Mouse (Mus musculus): Measurements from ENCODE around the gene Lats2. TPM values are rescaled to one million over a fixed set of nuclear protein-coding genes. Genes with fewer than 3 reads are reported as not detected.
"Not testable (repeated sequence)": the region's sequence is repeated elsewhere in the genome, so short reads cannot be mapped to it uniquely, and the experiment has no call there.

The Lats2 gene
- polyA plus RNA-seq, 1 experiment from 2014 or later = 18.0 TPM

DNA sequence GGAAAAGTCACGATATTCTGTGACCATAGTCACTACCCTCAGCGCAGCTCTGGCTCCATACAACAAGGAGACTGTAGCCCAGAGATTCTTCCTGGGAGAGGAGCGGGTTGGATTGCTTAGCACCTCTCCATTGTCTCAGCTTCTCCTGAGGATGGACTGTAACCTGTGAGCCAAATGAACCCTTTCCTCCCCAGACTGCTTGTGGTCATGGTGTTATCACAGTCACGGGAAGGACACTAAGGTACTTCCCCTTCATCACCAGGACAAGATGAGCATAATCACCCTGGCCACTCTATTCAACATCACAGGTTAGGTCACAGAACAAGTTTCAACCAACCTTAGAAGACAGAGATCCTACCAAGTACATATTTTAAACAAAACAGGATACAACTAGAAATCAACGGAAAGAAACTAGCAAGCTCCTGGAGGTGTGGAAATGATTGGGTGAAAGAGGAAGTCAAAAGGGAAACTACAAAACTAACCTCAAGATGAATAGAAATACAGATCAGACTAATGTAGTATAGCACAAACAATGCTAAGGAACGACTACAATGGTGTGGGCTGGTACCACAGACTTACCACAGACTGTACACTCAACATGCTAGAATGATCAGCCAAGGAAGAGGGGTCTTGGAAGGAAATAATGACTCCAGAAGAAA, 14.1 kb upstream of the Lats2 start:
- ATAC-seq (ENCODE audit: insufficient read depth, low FRiP score, low TSS enrichment) (no peak), DNase-seq (ENCODE audit: low spot score) (no peak)
- Histone ChIP-seq H3K4me1 (ENCODE audit: control insufficient read depth, insufficient read depth, low read length) (no peaks in the 10 kb centered on the region), H3K4me3 (ENCODE audit: low read depth, low read length) (no peak overlapping the region), H3K9me3 (ENCODE audit: control insufficient read depth, low read length) (no peaks in the 10 kb centered on the region), H3K27ac (ENCODE audit: low read depth, low read length) (no peak overlapping the region), H3K9ac (ENCODE audit: low read length) (no peak overlapping the region), H3K4me2 (ENCODE audit: low read depth) (no peak overlapping the region), H3K27me3 (ENCODE audit: control insufficient read depth, insufficient read depth, low read length) (no peaks in the 10 kb centered on the region), H3K36me3 (ENCODE audit: control insufficient read depth, insufficient read depth, low read length) (no peaks in the 10 kb centered on the region)
- WGBS = 80% methylated on average over 6 of the region's 6 CpGs

- Histone ChIP-seq H3K36me3 (ENCODE audit: control insufficient read depth, insufficient read depth, low read length) (no peaks in the 10 kb centered on the region), H3K4me2 (ENCODE audit: low read depth) (no peak overlapping the region), H3K4me1 (ENCODE audit: control insufficient read depth, insufficient read depth, low read length) (no peaks in the 10 kb centered on the region), H3K9me3 (ENCODE audit: control insufficient read depth, low read length) (no peaks in the 10 kb centered on the region), H3K27me3 (ENCODE audit: control insufficient read depth, insufficient read depth, low read length) (no peaks in the 10 kb centered on the region), H3K9ac (ENCODE audit: low read length) (no peak overlapping the region), H3K4me3 (ENCODE audit: low read depth, low read length) (no peak overlapping the region), H3K27ac (ENCODE audit: low read depth, low read length) (no peak overlapping the region)
- no peak for ATAC-seq (ENCODE audit: insufficient read depth, low FRiP score, low TSS enrichment)
- 96% methylated on average over 5 of the region's 5 CpGs for WGBS
- DNase-seq (ENCODE audit: low spot score) = no peak
These were observed 10.9 kb upstream of the Lats2 start for GRCm38 (mm10) chr14:57769102-57769501.

DNA sequence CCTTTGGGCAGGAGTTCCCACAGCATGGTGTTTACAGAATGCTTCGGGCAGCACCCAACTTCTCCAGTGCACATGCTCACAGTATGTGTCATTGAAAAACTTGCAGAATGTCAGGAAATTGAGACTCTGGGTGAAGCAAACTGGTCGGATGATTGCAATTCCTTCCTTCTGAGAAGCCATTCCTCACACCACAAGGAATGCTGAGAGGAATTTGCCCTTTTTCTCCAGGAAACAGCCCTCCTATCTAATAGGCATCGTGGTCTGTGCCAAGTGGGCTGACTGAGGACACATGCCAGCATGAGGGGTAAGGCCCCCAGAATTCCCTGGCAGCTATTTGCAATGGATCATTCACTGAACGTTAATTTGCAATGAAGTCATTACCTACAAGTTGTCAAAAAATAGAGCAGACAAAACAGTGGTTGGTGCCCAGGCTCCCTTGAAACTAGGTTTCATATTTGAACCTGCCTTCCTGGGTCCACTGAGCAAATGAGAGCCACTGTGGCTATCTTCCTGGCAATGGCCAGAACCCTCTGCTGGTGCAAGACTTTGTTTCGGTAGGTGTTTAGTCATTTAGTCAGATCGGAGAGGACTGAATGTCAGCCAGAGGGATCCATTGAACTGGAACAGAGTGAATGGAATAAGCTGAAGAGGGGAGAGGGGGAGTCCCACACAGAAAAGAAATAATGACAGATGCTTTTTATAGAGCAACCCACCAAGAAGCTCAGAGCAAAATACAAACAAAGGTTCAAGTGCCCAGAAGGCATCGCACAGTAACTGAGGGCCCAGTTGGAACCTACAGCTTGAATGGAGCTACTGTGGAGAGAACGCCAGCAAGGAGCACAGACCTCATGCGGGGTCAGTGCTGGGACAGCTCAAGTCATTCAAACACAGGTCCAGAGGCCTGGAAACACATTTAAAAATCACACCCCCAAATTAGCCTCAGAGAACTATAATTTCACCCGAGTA, 2.5 kb upstream of the Lats2 start:
- no peaks in the 10 kb centered on the region for H3K27me3 ChIP-seq (ENCODE audit: control insufficient read depth, insufficient read depth, low read length)
- no peak overlapping the region for H3K27ac ChIP-seq (ENCODE audit: low read depth, low read length)

DNA sequence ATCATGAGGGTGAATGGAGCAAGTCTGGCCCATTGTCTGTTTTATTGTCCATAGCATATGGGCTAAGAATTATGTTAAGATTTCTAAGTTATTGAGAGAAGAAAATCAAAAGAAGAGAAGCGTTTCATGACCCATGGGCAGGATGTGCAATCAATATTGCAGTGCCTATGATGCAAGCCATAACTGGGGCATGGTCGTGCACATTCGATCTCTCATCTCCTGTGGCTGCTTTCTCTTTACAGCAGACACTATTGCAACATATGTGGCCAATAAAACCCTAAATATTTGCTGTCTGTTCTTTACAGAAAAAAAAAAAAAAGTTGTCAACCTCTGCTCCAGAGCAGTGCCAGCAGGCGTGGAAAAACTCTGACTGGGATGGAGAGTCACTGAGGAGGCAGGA, 2.1 kb downstream of the Lats2 start:
- 89% methylated on average over 4 of the region's 4 CpGs for WGBS
- H3K4me1 ChIP-seq (ENCODE audit: control insufficient read depth, insufficient read depth, low read length) = no peaks in the 10 kb centered on the region
- no peak for DNase-seq (ENCODE audit: low spot score)
- no peak for ATAC-seq (ENCODE audit: insufficient read depth, low FRiP score, low TSS enrichment)
- H3K4me3 ChIP-seq (ENCODE audit: low read depth, low read length) = no peak overlapping the region
- H3K9ac ChIP-seq (ENCODE audit: low read length) = no peak overlapping the region
- no peak overlapping the region for H3K27ac ChIP-seq (ENCODE audit: low read depth, low read length)
- no peaks in the 10 kb centered on the region for H3K9me3 ChIP-seq (ENCODE audit: control insufficient read depth, low read length)
- H3K27me3 ChIP-seq (ENCODE audit: control insufficient read depth, insufficient read depth, low read length) = no peaks in the 10 kb centered on the region
- H3K36me3 ChIP-seq (ENCODE audit: control insufficient read depth, insufficient read depth, low read length) = no peaks in the 10 kb centered on the region
- H3K4me2 ChIP-seq (ENCODE audit: low read depth) = no peak overlapping the region

More for the DNA sequence above, 2.5 kb upstream of the Lats2 start:
- ATAC-seq (ENCODE audit: insufficient read depth, low FRiP score, low TSS enrichment) = no peak
- no peak overlapping the region for H3K9ac ChIP-seq (ENCODE audit: low read length)
- no peak overlapping the region for H3K4me2 ChIP-seq (ENCODE audit: low read depth)
- no peaks in the 10 kb centered on the region for H3K4me1 ChIP-seq (ENCODE audit: control insufficient read depth, insufficient read depth, low read length)
- H3K9me3 ChIP-seq (ENCODE audit: control insufficient read depth, low read length) = no peaks in the 10 kb centered on the region
- no peak for DNase-seq (ENCODE audit: low spot score)
- WGBS = 61% methylated on average over 10 of the region's 10 CpGs
- no peak overlapping the region for H3K4me3 ChIP-seq (ENCODE audit: low read depth, low read length)
- H3K36me3 ChIP-seq (ENCODE audit: control insufficient read depth, insufficient read depth, low read length) = no peaks in the 10 kb centered on the region

GRCm38 (mm10) chr14:57755661-57756060, 2.5 kb downstream of the Lats2 start:
- H3K27ac ChIP-seq (ENCODE audit: low read depth, low read length) = no peak overlapping the region
- H3K4me3 ChIP-seq (ENCODE audit: low read depth, low read length) = no peak overlapping the region
- no peaks in the 10 kb centered on the region for H3K9me3 ChIP-seq (ENCODE audit: control insufficient read depth, low read length)
- H3K9ac ChIP-seq (ENCODE audit: low read length) = no peak overlapping the region
- H3K27me3 ChIP-seq (ENCODE audit: control insufficient read depth, insufficient read depth, low read length) = no peaks in the 10 kb centered on the region
- no peaks in the 10 kb centered on the region for H3K4me1 ChIP-seq (ENCODE audit: control insufficient read depth, insufficient read depth, low read length)
- ATAC-seq (ENCODE audit: insufficient read depth, low FRiP score, low TSS enrichment) (no peak), DNase-seq (ENCODE audit: low spot score) (no peak)
- no peak overlapping the region for H3K4me2 ChIP-seq (ENCODE audit: low read depth)
- H3K36me3 ChIP-seq (ENCODE audit: control insufficient read depth, insufficient read depth, low read length) = no peaks in the 10 kb centered on the region
- WGBS = 90% methylated on average over 2 of the region's 2 CpGs

DNA sequence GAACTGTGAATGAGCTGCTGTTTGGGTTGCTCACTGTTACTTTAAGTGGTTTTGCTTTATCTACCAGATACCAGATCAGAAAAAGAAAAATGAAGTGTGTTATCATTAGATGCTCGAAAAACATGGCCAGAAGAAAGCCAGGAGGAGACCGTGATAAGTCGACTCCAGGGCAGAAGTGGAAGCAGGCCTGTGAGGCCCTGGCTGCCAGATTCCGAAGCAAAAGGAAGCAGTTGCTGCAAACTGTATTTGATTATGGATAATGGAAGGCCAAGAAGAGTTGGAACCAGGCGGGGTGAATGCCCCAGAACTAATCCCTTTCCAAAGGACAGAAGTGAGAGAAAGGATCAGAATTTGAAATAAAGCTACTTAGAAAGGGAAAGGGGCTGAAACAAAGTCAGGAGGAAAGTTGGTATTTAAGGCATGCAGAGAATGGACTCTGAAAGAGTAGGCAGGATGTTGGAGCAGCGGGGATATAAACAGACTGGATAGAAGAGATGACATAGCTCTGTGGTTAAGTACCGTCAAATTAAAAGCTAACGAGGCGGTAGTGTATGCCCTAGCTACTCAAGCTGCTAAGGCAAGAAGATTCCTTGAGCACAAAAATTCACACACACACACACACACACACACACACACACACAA, 4.7 kb downstream of the Lats2 start:
- DNase-seq (ENCODE audit: low spot score) (no peak), ATAC-seq (ENCODE audit: insufficient read depth, low FRiP score, low TSS enrichment) (no peak)
- Histone ChIP-seq H3K9ac (ENCODE audit: low read length) (no peak overlapping the region), H3K27me3 (ENCODE audit: control insufficient read depth, insufficient read depth, low read length) (no peaks in the 10 kb centered on the region), H3K4me1 (ENCODE audit: control insufficient read depth, insufficient read depth, low read length) (no peaks in the 10 kb centered on the region), H3K4me3 (ENCODE audit: low read depth, low read length) (no peak overlapping the region), H3K36me3 (ENCODE audit: control insufficient read depth, insufficient read depth, low read length) (no peaks in the 10 kb centered on the region), H3K4me2 (ENCODE audit: low read depth) (no peak overlapping the region), H3K27ac (ENCODE audit: low read depth, low read length) (no peak overlapping the region), H3K9me3 (ENCODE audit: control insufficient read depth, low read length) (no peaks in the 10 kb centered on the region)
- 61% methylated on average over 9 of the region's 9 CpGs for WGBS

- ATAC-seq (ENCODE audit: insufficient read depth, low FRiP score, low TSS enrichment); H3K4me1 ChIP-seq (ENCODE audit: control insufficient read depth, insufficient read depth, low read length); H3K9me3 ChIP-seq (ENCODE audit: control insufficient read depth, low read length); H3K9ac ChIP-seq (ENCODE audit: low read length); H3K27me3 ChIP-seq (ENCODE audit: control insufficient read depth, insufficient read depth, low read length); H3K27ac ChIP-seq (ENCODE audit: low read depth, low read length); DNase-seq (ENCODE audit: low spot score); H3K4me2 ChIP-seq (ENCODE audit: low read depth); H3K36me3 ChIP-seq (ENCODE audit: control insufficient read depth, insufficient read depth, low read length); H3K4me3 ChIP-seq (ENCODE audit: low read depth, low read length): not testable (repeated sequence)
These were observed 7.2 kb downstream of the Lats2 start for GRCm38 (mm10) chr14:57751006-57751405.

GRCm38 (mm10) chr14:57749501-57749900, 8.7 kb downstream of the Lats2 start:
- DNase-seq (ENCODE audit: low spot score) = no peak
- no peaks in the 10 kb centered on the region; the same call in 1 of the 2 replicates for H3K4me1 ChIP-seq (ENCODE audit: control insufficient read depth, insufficient read depth, low read length)
- no peak overlapping the region for H3K4me2 ChIP-seq (ENCODE audit: low read depth)
- no peak overlapping the region for H3K4me3 ChIP-seq (ENCODE audit: low read depth, low read length)
- no peaks in the 10 kb centered on the region for H3K27me3 ChIP-seq (ENCODE audit: control insufficient read depth, insufficient read depth, low read length)
- H3K36me3 ChIP-seq (ENCODE audit: control insufficient read depth, insufficient read depth, low read length) = no peaks in the 10 kb centered on the region
- no peak for ATAC-seq (ENCODE audit: insufficient read depth, low FRiP score, low TSS enrichment)
- H3K9ac ChIP-seq (ENCODE audit: low read length) = no peak overlapping the region
- H3K27ac ChIP-seq (ENCODE audit: low read depth, low read length) = no peak overlapping the region
- H3K9me3 ChIP-seq (ENCODE audit: control insufficient read depth, low read length) = no peaks in the 10 kb centered on the region
- 64% methylated on average over 2 of the region's 2 CpGs for WGBS

Measured in neural tube, embryonic 11.5 days (tissue).